Mouse (Mus musculus) heart, embryonic 10.5 days (tissue): ENCODE data around the gene Gm10722. TPM values are rescaled to one million over a fixed set of nuclear protein-coding genes. Genes with fewer than 3 reads are reported as not detected.
"Not testable (repeated sequence)": the region's sequence is repeated elsewhere in the genome, so short reads cannot be mapped to it uniquely, and the experiment has no call there.

Source experiments
- DNase-seq: peaks from one replicate; pipeline ENCODE4 v3.0.0-alpha.2; 2017; ENCODE audit warnings: low spot score
- H3K27ac ChIP-seq: fragments of 300-500 bp; sonication (generic); 2 replicates; pipeline ENCODE4 v1.5.1; 2016; ENCODE audit warnings: mild to moderate bottlenecking
- H3K27me3 ChIP-seq: fragments of 300-500 bp; sonication (generic); 2 replicates; pipeline ENCODE4 v1.6.1; 2016; ENCODE audit warnings: mild to moderate bottlenecking; ENCODE audit not compliant: poor library complexity, insufficient read depth, severe bottlenecking
- H3K36me3 ChIP-seq: fragments of 300-500 bp; sonication (generic); 2 replicates; pipeline ENCODE4 v1.6.1; 2016; ENCODE audit warnings: mild to moderate bottlenecking, moderate library complexity
- H3K4me1 ChIP-seq: fragments of 300-500 bp; sonication (generic); 2 replicates; pipeline ENCODE4 v1.6.1; 2016; ENCODE audit warnings: mild to moderate bottlenecking
- H3K4me3 ChIP-seq: fragments of 300-500 bp; sonication (generic); 2 replicates; pipeline ENCODE4 v1.5.1; 2016; ENCODE audit warnings: mild to moderate bottlenecking, moderate library complexity
- H3K9me3 ChIP-seq: fragments of 300-500 bp; sonication (generic); 2 replicates; pipeline ENCODE4 v1.6.1; 2016; ENCODE audit warnings: mild to moderate bottlenecking, moderate library complexity
- WGBS: fragments of 180-500 bp; shearing (Covaris S2); methylation state at CpG from one replicate; pipeline ENCODE4 v1.1.7; 2016; 5-methylcytosine and 5-hydroxymethylcytosine counted together
- polyA plus RNA-seq: library from polyadenylated mRNA; unstranded; fragments of >200 nt; fragmentation: Nextera tagmentation; extraction: Ambion mirVana; gene quantifications from 2 replicates; pipeline ENCODE4 v1.2.1, GENCODE M21; 2016

The Gm10722 gene
- not detected in 2 replicates for polyA plus RNA-seq

DNA sequence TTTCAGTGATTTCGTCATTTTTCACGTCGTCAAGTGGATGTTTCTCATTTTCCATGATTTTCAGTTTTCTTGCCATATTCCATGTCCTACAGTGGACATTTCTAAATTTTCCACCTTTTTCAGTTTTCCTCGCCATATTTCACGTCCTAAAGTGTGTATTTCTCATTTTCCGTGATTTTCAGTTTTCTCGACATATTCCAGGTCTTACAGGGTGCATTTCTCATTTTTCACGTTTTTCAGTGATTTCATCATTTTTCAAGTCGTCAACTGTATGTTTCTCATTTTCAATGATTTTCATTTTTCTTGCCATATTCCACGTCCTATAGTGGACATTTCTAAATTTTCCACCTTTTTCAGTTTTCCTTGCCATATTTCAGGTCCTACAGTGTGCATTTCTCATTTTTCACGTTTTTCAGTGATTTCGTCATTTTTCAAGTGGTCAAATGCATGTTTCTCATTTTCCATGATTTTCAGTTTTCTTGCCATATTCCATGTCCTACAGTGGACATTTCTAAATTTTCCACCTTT, at the start of gene Gm10722:
Gene Gm10722 (plus strand): TSS at position 478 of the 528 bp plus-strand sequence.
- peak; percentile 75 for DNase-seq
- H3K27ac ChIP-seq, H3K4me3 ChIP-seq, H3K27me3 ChIP-seq, H3K4me1 ChIP-seq, H3K36me3 ChIP-seq, H3K9me3 ChIP-seq: not testable (repeated sequence)
- WGBS, result 67% methylated on average over 12 of the region's 12 CpGs

- not testable (repeated sequence) for H3K27ac ChIP-seq, H3K4me1 ChIP-seq, H3K4me3 ChIP-seq, H3K9me3 ChIP-seq, H3K27me3 ChIP-seq, DNase-seq, H3K36me3 ChIP-seq
- WGBS, result 60% methylated on average over 8 of the region's 8 CpGs
Observed at GRCm38 (mm10) chr9:3001006-3001405, 284 bp downstream of the Gm10722 start.

DNA sequence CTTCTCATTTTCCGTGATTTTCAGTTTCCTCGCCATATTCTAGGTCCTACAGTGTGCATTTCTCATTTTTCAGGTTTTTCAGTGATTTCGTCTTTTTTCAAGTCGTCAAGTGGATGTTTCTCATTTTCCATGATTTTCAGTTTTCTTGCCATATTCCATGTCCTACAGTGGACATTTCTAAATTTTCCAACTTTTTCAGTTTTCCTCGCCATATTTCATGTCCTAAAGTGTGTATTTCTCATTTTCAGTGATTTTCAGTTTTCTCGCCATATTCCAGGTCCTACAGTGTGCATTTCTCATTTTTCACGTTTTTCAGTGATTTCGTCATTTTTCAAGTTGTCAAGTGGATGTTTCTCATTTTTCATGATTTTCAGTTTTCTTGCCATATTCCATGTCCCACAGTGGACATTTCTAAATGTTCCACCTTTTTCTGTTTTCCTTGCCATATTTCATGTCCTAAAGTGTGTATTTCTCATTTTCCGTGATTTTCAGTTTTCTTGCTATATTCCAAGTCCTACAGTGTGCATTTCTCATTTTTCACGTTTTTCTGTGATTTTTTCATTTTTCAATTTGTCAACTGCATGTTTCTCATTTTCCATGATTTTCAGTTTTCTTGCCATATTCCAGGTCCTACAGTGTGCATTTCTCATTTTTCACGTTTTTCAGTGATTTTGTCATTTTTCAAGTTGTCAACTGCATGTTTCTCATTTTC, 1.4 kb downstream of the Gm10722 start:
- H3K4me1 ChIP-seq, H3K27me3 ChIP-seq, H3K27ac ChIP-seq, H3K36me3 ChIP-seq, H3K9me3 ChIP-seq, H3K4me3 ChIP-seq: not testable (repeated sequence)
- peak; percentile 90 for DNase-seq
- WGBS, result 62% methylated on average over 9 of the region's 11 CpGs

DNA sequence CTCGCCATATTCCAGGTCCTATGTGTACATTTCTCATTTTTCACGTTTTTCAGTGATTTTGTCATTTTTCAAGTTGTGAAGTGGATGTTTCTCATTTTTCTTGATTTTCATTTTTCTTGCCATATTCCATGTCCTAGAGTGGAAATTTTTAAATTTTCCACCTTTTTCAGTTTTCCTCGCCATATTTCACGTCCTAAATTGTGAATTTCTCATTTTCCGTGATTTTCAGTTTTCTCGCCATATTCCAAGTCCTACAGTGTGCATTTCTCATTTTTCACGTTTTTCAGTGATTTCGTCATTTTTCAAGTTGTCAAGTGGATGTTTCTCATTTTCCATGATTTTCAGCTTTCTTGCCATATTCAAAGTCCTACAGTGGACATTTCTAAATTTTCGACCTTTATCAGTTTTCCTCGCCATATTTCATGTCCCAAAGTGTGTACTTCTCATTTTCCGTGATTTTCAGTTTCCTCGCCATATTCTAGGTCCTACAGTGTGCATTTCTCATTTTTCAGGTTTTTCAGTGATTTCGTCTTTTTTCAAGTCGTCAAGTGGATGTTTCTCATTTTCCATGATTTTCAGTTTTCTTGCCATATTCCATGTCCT, 2.2 kb downstream of the Gm10722 start, which contains the start of gene Gm11168:
Gene Gm11168 (plus strand): TSS at position 553 of the 603 bp plus-strand sequence.
- 66% methylated on average over 6 of the region's 14 CpGs for WGBS
- H3K27ac ChIP-seq, H3K4me1 ChIP-seq: not testable (repeated sequence)

GRCm38 (mm10) chr9:3006179-3006578, 5.5 kb downstream of the Gm10722 start:
- H3K4me3 ChIP-seq, H3K36me3 ChIP-seq, H3K9me3 ChIP-seq, H3K27me3 ChIP-seq, DNase-seq, H3K27ac ChIP-seq, H3K4me1 ChIP-seq: not testable (repeated sequence)
- WGBS, result 80% methylated on average over 1 of the region's 5 CpGs

More for the DNA sequence above, 2.2 kb downstream of the Gm10722 start, which contains the start of gene Gm11168:
- H3K9me3 ChIP-seq, H3K27me3 ChIP-seq, H3K4me3 ChIP-seq, H3K36me3 ChIP-seq, DNase-seq: not testable (repeated sequence)

DNA sequence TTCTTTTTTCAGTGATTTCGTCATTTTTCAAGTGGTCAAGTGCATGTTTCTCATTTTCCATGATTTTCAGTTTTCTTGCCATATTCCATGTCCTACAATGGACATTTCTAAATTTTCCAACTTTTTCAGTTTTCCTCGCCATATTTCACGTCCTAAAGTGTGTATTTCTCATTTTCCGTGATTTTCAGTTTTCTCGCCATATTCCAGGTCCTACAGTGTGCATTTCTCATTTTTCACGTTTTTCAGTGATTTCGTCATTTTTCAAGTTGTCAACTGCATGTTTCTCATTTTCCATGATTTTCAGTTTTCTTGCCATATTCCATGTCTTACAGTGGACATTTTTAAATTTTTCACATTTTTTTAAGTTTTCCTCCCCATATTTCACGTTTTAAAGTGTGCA, 5.9 kb downstream of the Gm10722 start:
- not testable (repeated sequence) for H3K27me3 ChIP-seq, H3K4me1 ChIP-seq, H3K4me3 ChIP-seq, H3K27ac ChIP-seq, H3K36me3 ChIP-seq, H3K9me3 ChIP-seq, DNase-seq
- 69% methylated on average over 8 of the region's 8 CpGs for WGBS

- WGBS, result 71% methylated on average over 8 of the region's 9 CpGs
- DNase-seq, result peak; percentile 75
Observed at GRCm38 (mm10) chr9:3007272-3007671, 6.5 kb downstream of the Gm10722 start.

GRCm38 (mm10) chr9:3009331-3009730, 8.6 kb downstream of the Gm10722 start:
- not testable (repeated sequence) for H3K4me1 ChIP-seq, H3K27ac ChIP-seq, H3K36me3 ChIP-seq, H3K27me3 ChIP-seq, H3K9me3 ChIP-seq, DNase-seq, H3K4me3 ChIP-seq
- no CpG with 5 or more reads among the region's 5 CpGs for WGBS

More at GRCm38 (mm10) chr9:3007272-3007671, 6.5 kb downstream of the Gm10722 start:
- H3K4me3 ChIP-seq, H3K9me3 ChIP-seq, H3K27ac ChIP-seq, H3K27me3 ChIP-seq, H3K4me1 ChIP-seq, H3K36me3 ChIP-seq: not testable (repeated sequence)

DNA sequence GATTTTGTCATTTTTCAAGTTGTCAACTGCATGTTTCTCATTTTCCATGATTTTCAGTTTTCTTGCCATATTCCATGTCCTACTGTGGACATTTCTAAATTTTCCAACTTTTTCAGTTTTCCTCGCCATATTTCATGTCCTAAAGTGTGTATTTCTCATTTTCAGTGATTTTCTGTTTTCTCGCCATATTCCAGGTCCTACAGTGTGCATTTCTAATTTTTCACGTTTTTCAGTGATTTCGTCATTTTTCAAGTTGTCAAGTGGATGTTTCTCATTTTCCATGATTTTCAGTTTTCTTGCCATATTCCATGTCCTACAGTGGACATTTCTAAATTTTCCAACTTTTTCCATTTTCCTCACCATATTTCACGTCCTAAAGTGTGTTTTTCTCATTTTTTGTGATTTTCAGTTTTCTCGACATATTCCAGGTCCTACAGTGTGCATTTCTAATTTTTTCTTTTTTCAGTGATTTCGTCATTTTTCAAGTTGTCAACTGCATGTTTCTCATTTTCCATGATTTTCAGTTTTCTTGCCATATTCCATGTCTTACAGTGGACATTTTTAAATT, 11.4 kb downstream of the Gm10722 start:
- H3K27ac ChIP-seq, H3K36me3 ChIP-seq, H3K4me1 ChIP-seq, DNase-seq, H3K4me3 ChIP-seq, H3K27me3 ChIP-seq, H3K9me3 ChIP-seq: not testable (repeated sequence)
- 74% methylated on average over 3 of the region's 7 CpGs for WGBS

GRCm38 (mm10) chr9:3012733-3013279, 12.1 kb downstream of the Gm10722 start, which contains the start of gene Gm10721:
TSS of gene Gm10721 (plus strand) at chr9:3013140.
- not testable (repeated sequence) for H3K27ac ChIP-seq

DNA sequence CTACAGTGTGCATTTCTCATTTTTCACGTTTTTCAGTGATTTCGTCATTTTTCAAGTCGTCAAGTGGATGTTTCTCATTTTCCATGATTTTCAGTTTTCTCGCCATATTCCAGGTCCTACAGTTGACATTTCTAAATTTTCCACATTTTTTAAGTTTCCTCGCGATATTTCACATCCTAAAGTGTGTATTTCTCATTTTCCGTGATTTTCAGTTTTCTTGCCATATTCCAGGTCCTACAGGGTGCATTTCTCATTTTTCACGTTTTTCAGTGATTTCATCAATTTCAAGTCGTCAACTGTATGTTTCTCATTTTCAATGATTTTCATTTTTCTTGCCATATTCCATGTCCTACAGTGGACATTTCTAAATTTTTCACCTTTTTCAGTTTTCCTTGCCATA, 14.6 kb downstream of the Gm10722 start, which contains the start of gene Gm10720:
Gene Gm10720 (plus strand): TSS at position 301 of the 400 bp plus-strand sequence.
- H3K4me3 ChIP-seq, DNase-seq, H3K27me3 ChIP-seq, H3K27ac ChIP-seq, H3K9me3 ChIP-seq, H3K4me1 ChIP-seq, H3K36me3 ChIP-seq: not testable (repeated sequence)
- 68% methylated on average over 5 of the region's 9 CpGs for WGBS

More at GRCm38 (mm10) chr9:3012733-3013279, 12.1 kb downstream of the Gm10722 start, which contains the start of gene Gm10721:
- H3K4me1 ChIP-seq, H3K4me3 ChIP-seq, H3K27me3 ChIP-seq, H3K9me3 ChIP-seq, H3K36me3 ChIP-seq, DNase-seq: not testable (repeated sequence)
- WGBS, result no CpG with 5 or more reads among the region's 11 CpGs

GRCm38 (mm10) chr9:3015896-3016295, 15.2 kb downstream of the Gm10722 start:
- not testable (repeated sequence) for H3K4me3 ChIP-seq, H3K36me3 ChIP-seq, H3K27me3 ChIP-seq, DNase-seq, H3K4me1 ChIP-seq, H3K9me3 ChIP-seq, H3K27ac ChIP-seq
- WGBS, result 71% methylated on average over 6 of the region's 6 CpGs

DNA sequence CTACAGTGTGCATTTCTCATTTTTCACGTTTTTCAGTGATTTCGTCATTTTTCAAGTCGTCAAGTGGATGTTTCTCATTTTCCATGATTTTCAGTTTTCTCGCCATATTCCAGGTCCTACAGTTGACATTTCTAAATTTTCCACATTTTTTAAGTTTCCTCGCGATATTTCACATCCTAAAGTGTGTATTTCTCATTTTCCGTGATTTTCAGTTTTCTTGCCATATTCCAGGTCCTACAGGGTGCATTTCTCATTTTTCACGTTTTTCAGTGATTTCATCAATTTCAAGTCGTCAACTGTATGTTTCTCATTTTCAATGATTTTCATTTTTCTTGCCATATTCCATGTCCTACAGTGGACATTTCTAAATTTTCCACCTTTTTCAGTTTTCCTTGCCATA, 16.4 kb downstream of the Gm10722 start, which contains the start of gene Gm10719:
Gene Gm10719 (plus strand): TSS at position 301 of the 400 bp plus-strand sequence.
- H3K36me3 ChIP-seq, H3K27ac ChIP-seq, DNase-seq, H3K27me3 ChIP-seq, H3K9me3 ChIP-seq, H3K4me1 ChIP-seq, H3K4me3 ChIP-seq: not testable (repeated sequence)
- WGBS, result 37% methylated on average over 2 of the region's 9 CpGs
